Mouse (Mus musculus) brain, embryonic 14.5 days (tissue): ENCODE results near the gene Zdhhc17. TPM values are rescaled to one million over a fixed set of nuclear protein-coding genes. Genes with fewer than 3 reads are reported as not detected.

Source experiments
- DNase-seq: peaks from one replicate; pipeline ENCODE4 v3.0.0-alpha.2; 2011; ENCODE audit warnings: low read depth
- CTCF ChIP-seq: fragments of 200-500 bp; IDR thresholded peaks from 2 replicates; pipeline ENCODE4 v1.5.1; 2012; ENCODE audit warnings: inconsistent platforms, mild to moderate bottlenecking, moderate library complexity, borderline replicate concordance; ENCODE audit not compliant: insufficient read depth, insufficient read length; ENCODE audit errors: extremely low read depth
- POLR2A ChIP-seq: fragments of 200-500 bp; IDR thresholded peaks from 2 replicates; pipeline ENCODE4 v1.6.1; 2012; ENCODE audit warnings: mild to moderate bottlenecking, inconsistent platforms, borderline replicate concordance; ENCODE audit not compliant: poor library complexity, insufficient read depth, insufficient read length, severe bottlenecking; ENCODE audit errors: extremely low read depth
- polyA plus RNA-seq: library from polyadenylated mRNA; depleted of rRNA; stranded (reverse); fragments of >200 nt; gene quantifications from 2 replicates; pipeline ENCODE4 v1.2.3, GENCODE M21; 2012

Zdhhc17 gene
- polyA plus RNA-seq, 1 experiment: 83.4 TPM

- no peak for TF ChIP-seq CTCF
- no peak for TF ChIP-seq POLR2A
- peak; percentile 53 for DNase-seq
These were observed 17.9 kb downstream of the Zdhhc17 start for GRCm38 (mm10) chr10:110992047-110992431.

- DNase-seq: no peak
These were observed 18.5 kb downstream of the Zdhhc17 start for GRCm38 (mm10) chr10:110991307-110992046.

GRCm38 (mm10) chr10:110989729-110990128 is 20.2 kb downstream of the Zdhhc17 start:
- DNase-seq: peak; percentile 63
- TF ChIP-seq CTCF: no peak
- TF ChIP-seq POLR2A: no peak

More at GRCm38 (mm10) chr10:110991307-110992046, 18.5 kb downstream of the Zdhhc17 start:
- TF ChIP-seq POLR2A: no peak
- no peak for TF ChIP-seq CTCF

GRCm38 (mm10) chr10:110986682-110987081 is 23.3 kb downstream of the Zdhhc17 start:
- no peak for DNase-seq
- TF ChIP-seq CTCF (no peak), POLR2A (no peak)

DNA sequence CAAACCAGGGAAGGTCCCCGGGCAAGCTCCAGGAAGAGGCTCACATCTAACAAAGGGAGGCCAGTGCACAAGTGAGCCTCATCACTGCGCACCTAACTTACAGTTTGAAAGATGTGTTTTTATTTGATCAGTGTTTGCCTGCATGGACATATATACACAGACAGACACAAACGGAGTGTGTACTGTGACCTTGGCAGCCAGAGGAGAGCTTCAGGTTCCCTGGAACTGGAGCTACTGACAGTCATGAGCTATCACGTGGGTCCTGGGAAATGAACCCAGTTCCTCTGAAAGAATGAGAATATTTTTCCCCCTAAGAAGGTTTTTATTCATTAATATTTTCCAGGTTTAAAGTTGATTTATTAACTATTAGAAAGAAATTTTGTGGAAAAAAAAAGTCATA is 27.2 kb downstream of the Zdhhc17 start:
- no peak for DNase-seq
- TF ChIP-seq POLR2A (no peak), CTCF (no peak)

GRCm38 (mm10) chr10:110980441-110980840 is 29.5 kb downstream of the Zdhhc17 start:
- TF ChIP-seq POLR2A: no peak
- TF ChIP-seq CTCF: no peak
- DNase-seq: no peak

DNA sequence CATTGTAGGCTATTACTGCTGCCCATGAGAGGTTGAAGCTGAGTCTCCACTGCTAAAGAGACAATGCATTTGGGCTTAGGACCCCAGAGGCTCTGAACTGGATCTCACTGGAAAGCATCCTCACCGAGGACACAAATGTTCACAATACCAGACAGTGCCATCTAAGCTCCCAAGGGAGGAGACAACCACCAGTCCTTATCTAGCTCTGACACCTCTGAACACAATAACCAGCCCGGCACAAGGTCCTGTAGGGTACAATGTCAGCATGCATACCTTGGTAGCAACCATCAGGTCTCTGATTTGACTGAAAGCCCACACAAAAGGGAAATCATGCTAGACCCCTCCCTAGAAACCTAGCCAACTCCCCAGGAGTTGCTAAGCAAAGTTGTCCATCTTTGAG is 30.5 kb downstream of the Zdhhc17 start:
- no peak for TF ChIP-seq CTCF
- no peak for TF ChIP-seq POLR2A
- DNase-seq: no peak

GRCm38 (mm10) chr10:110977379-110977778 is 32.6 kb downstream of the Zdhhc17 start:
- no peak for DNase-seq
- TF ChIP-seq POLR2A: no peak
- no peak for TF ChIP-seq CTCF

GRCm38 (mm10) chr10:110976046-110976445 is 33.9 kb downstream of the Zdhhc17 start:
- peak; percentile 83 for DNase-seq
- TF ChIP-seq CTCF (peak; percentile 63; the same call in 1 of the 2 replicates), POLR2A (no peak)

GRCm38 (mm10) chr10:110974885-110975284 is 35.1 kb downstream of the Zdhhc17 start:
- no peak for TF ChIP-seq CTCF
- TF ChIP-seq POLR2A: no peak
- DNase-seq: no peak

- TF ChIP-seq CTCF (peak; percentile 65; the same call in 1 of the 2 replicates), POLR2A (no peak)
- peak; percentile 83 for DNase-seq
These were observed 35.5 kb downstream of the Zdhhc17 start for GRCm38 (mm10) chr10:110974463-110974862.

DNA sequence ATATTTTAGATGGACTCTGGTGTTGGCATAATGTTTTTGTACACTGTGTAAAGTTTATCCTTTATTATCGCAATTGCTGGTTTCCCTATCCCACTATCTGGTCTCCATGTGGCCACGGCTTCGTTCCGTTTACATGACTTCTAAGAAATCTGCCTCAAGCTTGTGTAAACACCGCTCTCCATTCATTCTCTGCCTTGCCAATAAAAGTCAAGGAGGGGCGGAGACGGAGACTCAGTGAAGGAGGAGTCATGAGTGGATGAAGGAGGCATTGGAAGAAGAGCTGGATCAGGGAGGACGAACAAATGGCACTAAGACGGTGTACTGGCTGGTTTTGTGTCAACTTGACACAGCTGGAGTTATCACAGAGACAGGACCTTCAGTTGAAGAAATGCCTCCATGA is 37.9 kb downstream of the Zdhhc17 start:
- TF ChIP-seq CTCF: no peak
- no peak for TF ChIP-seq POLR2A
- DNase-seq: no peak

DNA sequence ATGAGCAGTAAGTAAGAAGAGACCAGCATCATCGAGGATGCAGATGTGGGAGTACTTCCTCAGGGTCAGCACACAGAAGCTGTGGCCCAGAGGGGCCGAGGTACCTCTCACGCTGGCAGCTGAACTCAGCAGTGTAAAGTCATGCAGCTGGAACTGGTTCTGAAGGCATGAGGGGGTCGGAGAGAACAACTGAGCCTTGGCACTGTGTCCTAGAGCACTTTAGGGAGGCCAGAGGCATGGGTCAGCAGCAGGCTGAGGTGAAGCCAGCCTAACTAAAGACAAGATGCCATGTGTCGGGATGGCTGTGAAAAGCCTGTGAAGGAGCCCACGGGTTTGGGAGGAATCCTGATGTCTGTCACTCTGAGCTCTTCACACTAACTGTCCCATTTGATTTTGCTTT is 38.5 kb downstream of the Zdhhc17 start:
- TF ChIP-seq POLR2A: no peak

More for the DNA sequence above, 38.5 kb downstream of the Zdhhc17 start:
- no peak for DNase-seq
